Mouse (Mus musculus): ENCODE results near the gene Gm14496.
"Not testable (repeated sequence)": the region's sequence is repeated elsewhere in the genome, so short reads cannot be mapped to it uniquely, and the experiment has no call there.

The Gm14496 gene

DNA sequence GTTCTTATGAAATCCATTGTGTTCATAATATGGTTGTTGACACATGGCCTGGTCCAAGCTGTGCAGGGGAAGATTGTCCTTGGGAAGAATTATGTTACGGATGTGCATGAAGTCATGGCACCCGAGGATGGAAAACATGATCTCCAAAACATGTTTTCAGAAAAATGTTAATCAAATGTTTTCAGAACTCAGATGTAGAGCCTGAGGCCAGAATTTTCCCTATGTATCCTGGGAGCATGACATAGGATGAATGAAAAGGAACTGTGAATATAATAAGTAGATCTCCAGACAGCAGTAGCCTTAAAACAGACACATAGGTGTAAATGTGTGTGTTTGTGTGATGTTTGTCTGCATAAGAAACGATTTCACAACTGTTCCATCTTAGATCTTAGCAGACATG is at the start of gene Gm14496:
TSS of gene Gm14496 (plus strand) at position 301 of the 400 bp plus-strand sequence.
- DNase-seq, result no peak

- not testable (repeated sequence) for DNase-seq
Observed at GRCm38 (mm10) chr2:181952747-181953680, 37.9 kb upstream of the Gm14496 start.

GRCm38 (mm10) chr2:181968395-181968794 is 22.5 kb upstream of the Gm14496 start:
- no peak for DNase-seq

GRCm38 (mm10) chr2:181969187-181969586 is 21.7 kb upstream of the Gm14496 start:
- no peak for DNase-seq

DNA sequence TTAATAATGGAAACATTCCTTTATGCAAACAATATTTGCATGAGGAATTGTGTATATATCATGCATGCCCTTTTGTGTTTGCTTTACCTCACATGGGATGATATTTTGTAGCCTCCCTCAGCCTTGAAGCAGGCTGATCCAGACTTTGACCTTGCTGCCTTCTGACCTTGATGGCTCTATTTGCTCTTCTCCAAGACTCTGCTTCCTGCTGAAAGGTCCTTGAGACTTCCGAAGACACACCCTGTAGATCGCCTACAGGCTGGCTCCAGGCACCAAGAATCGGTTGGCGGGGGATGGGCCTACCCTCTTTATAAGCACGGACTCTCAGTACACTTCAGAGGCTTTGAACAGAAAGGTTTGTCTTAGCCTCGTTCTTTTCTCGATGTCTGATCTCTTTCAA is 9.0 kb upstream of the Gm14496 start:
- DNase-seq, result not testable (repeated sequence)

Measured in kidney, adult 11 months (tissue).